Mouse (Mus musculus) brain, adult 2 months (tissue): ENCODE measurements at regions not wholly inside any gene's neighbourhood (a gene's known extent, or its start where the extent isn't known, plus 50 kb on each side); places are given as distances from the start of the nearest gene placed in this dataset.

ENCODE experiments used
- DNase-seq: peaks from one replicate; pipeline ENCODE4 v3.0.0; 2011; ENCODE audit warnings: low read depth, low spot score

- no peak for DNase-seq
These were observed 152.6 kb upstream of the Api5 start for GRCm38 (mm10) chr2:94590494-94590893.

GRCm38 (mm10) chr2:94587255-94587654 is 149.3 kb upstream of the Api5 start:
- no peak for DNase-seq

- DNase-seq, result peak; percentile 65
These were observed 133.7 kb upstream of the Api5 start for GRCm38 (mm10) chr2:94571646-94572045.

GRCm38 (mm10) chr2:94541230-94541905 is 103.4 kb upstream of the Api5 start:
- peak; percentile 47 for DNase-seq

GRCm38 (mm10) chr2:94536631-94537030 is 98.7 kb upstream of the Api5 start:
- DNase-seq, result no peak

- peak; percentile 79 for DNase-seq
These were observed 93.2 kb upstream of the Api5 start for GRCm38 (mm10) chr2:94531175-94531574.

GRCm38 (mm10) chr2:94524536-94524935 is 86.6 kb upstream of the Api5 start:
- DNase-seq, result no peak

- DNase-seq, result peak; percentile 95
These were observed 78.9 kb upstream of the Api5 start for GRCm38 (mm10) chr2:94516866-94517265.

- peak; percentile 45 for DNase-seq
These were observed 74.1 kb upstream of the Api5 start for GRCm38 (mm10) chr2:94512027-94512426.

- DNase-seq, result no peak
These were observed 62.7 kb upstream of the Api5 start for GRCm38 (mm10) chr2:94500649-94501048.

GRCm38 (mm10) chr2:94498516-94498915 is 60.6 kb upstream of the Api5 start:
- DNase-seq, result no peak
